Mouse (Mus musculus) left cerebral cortex, postnatal 14 days (tissue): Measurements from ENCODE around the gene Trpm3. TPM values are rescaled to one million over a fixed set of nuclear protein-coding genes. Genes with fewer than 3 reads are reported as not detected.

Source experiments
- DNase-seq, 2 experiments: peaks; one replicate each; pipeline ENCODE4 v3.0.0; 2021 to 2022; ENCODE audit warnings: low spot score in 2 of 2, mixed read lengths in 1 of 2
- intact Hi-C: fragments of 180-260 bp; cut with DNase I; formaldehyde crosslinking; loops from one replicate; pipeline ENCODE4 v1.15.1; 2025
- total RNA-seq, 2 experiments: library from RNA; stranded (reverse); gene quantifications; 2 replicates each; pipeline ENCODE4 v1.2.3; 2021

Trpm3 gene
- total RNA-seq, 2 experiments from 2014 or later, result 35.9 to 39.2 TPM

GRCm38 (mm10) chr19:22880199-22880598 is 741.4 kb downstream of the Trpm3 start:
- no peak for DNase-seq
- intact Hi-C loops, result loop anchor here (5.0 to 10.0 kb wide), 2 partner anchors 245 to 328 kb away; no protein-coding TSS in a partner anchor

GRCm38 (mm10) chr19:22882670-22883111 is 743.8 kb downstream of the Trpm3 start:
- DNase-seq, result no peak
- intact Hi-C loops, result loop anchor here (5.0 to 10.0 kb wide), 2 partner anchors 248 to 330 kb away; no protein-coding TSS in a partner anchor

- no peak for DNase-seq
- intact Hi-C loops, result loop anchor here (5.0 to 10.0 kb wide), 2 partner anchors 248 to 331 kb away; no protein-coding TSS in a partner anchor
Observed at GRCm38 (mm10) chr19:22883154-22883553, 744.3 kb downstream of the Trpm3 start.

GRCm38 (mm10) chr19:22883744-22884317 is 745.0 kb downstream of the Trpm3 start:
- intact Hi-C loops, result loop anchor here (1.0 to 10.0 kb wide), 3 partner anchors 249 to 547 kb away; no protein-coding TSS in a partner anchor
- DNase-seq, result peak; percentile 82 to 87

- intact Hi-C loops, result loop anchor here (1.0 to 10.0 kb wide), 3 partner anchors 250 to 547 kb away; no protein-coding TSS in a partner anchor
- peak; percentile 44 to 45 for DNase-seq
Observed at GRCm38 (mm10) chr19:22884357-22884756, 745.5 kb downstream of the Trpm3 start.

GRCm38 (mm10) chr19:22885051-22885450 is 746.2 kb downstream of the Trpm3 start:
- no peak for DNase-seq
- intact Hi-C loops, result loop anchor here (10.0 kb wide), 1 partner anchor 250 kb away; no protein-coding TSS in a partner anchor

GRCm38 (mm10) chr19:22901892-22902291 is 763.0 kb downstream of the Trpm3 start:
- no peak for DNase-seq
- intact Hi-C loops, result no loop called here

- intact Hi-C loops, result no loop called here
Observed at GRCm38 (mm10) chr19:22902386-22902785, 763.5 kb downstream of the Trpm3 start.

GRCm38 (mm10) chr19:22905066-22905482 is 766.2 kb downstream of the Trpm3 start:
- intact Hi-C loops, result no loop called here
- peak; percentile 57 to 81 for DNase-seq

More at GRCm38 (mm10) chr19:22902386-22902785, 763.5 kb downstream of the Trpm3 start:
- DNase-seq, result no peak

- intact Hi-C loops, result no loop called here
- no peak for DNase-seq
Observed at GRCm38 (mm10) chr19:22910686-22911085, 771.8 kb downstream of the Trpm3 start.

GRCm38 (mm10) chr19:22912971-22913370 is 774.1 kb downstream of the Trpm3 start:
- DNase-seq, result no peak
- intact Hi-C loops, result no loop called here

- DNase-seq, result peak; percentile 95 to 96
- intact Hi-C loops, result loop anchor here (1.0 to 2.0 kb wide), 2 partner anchors 218 to 309 kb away; no protein-coding TSS in a partner anchor
Observed at GRCm38 (mm10) chr19:22915868-22916642, 777.2 kb downstream of the Trpm3 start.

- intact Hi-C loops, result loop anchor here (1.0 kb wide), 1 partner anchor 218 kb away; no protein-coding TSS in a partner anchor
- peak; percentile 94 to 98 for DNase-seq
Observed at GRCm38 (mm10) chr19:22916643-22917344, 777.9 kb downstream of the Trpm3 start.

- DNase-seq, result no peak
- intact Hi-C loops, result no loop called here
Observed at GRCm38 (mm10) chr19:22917345-22917735, 778.5 kb downstream of the Trpm3 start.

GRCm38 (mm10) chr19:22920949-22921348 is 782.1 kb downstream of the Trpm3 start:
- intact Hi-C loops, result no loop called here
- no peak for DNase-seq

GRCm38 (mm10) chr19:22922871-22923670 is 784.2 kb downstream of the Trpm3 start:
- DNase-seq, result no peak
- intact Hi-C loops, result no loop called here

- intact Hi-C loops, result no loop called here
- no peak for DNase-seq
Observed at GRCm38 (mm10) chr19:22925284-22925683, 786.4 kb downstream of the Trpm3 start.

- DNase-seq, result no peak
- intact Hi-C loops, result no loop called here
Observed at GRCm38 (mm10) chr19:22926753-22927152, 787.9 kb downstream of the Trpm3 start.

GRCm38 (mm10) chr19:22928366-22928765 is 789.5 kb downstream of the Trpm3 start:
- DNase-seq, result no peak
- intact Hi-C loops, result no loop called here
